Comparison of ENCODE assay signal across 17 mouse cellular contexts in genomic region chr5:97083701-97084100, GRCm38 (mm10). TPM values are rescaled to one million over a fixed set of nuclear protein-coding genes. Genes with fewer than 3 reads are reported as not detected.
DNase-seq lines count a peak whose midpoint lies in the region; ATAC-seq and TF ChIP-seq lines count a peak whose summit lies in the region.
"Had no signal": no experiment of that assay in that cellular context is flagged by ENCODE, and none has a peak within 500 bp of the region (broad histone marks: within the 10 kb centered on the region; RNA-seq: fewer than 3 reads in every experiment).

No protein-coding gene starts in this region.

- no peak overlapping the region for H3ac ChIP-seq in myocyte (ENCODE audit: control insufficient read depth, insufficient read length)

- peak; percentile 8 for DNase-seq in adrenal gland, adult 2 months
- no peak for DNase-seq in adrenal gland, postnatal 4 days (ENCODE audit: low spot score in 2 of 2)
- peak; percentile 2 for DNase-seq in kidney, postnatal 10 days
- DNase-seq in kidney, adult 9 months = no peak
- peak; percentile 10 for DNase-seq in limb, embryonic 10.5 days (ENCODE audit: low spot score)
- DNase-seq: adrenal gland, postnatal 10 days; cerebellum, adult 11 months; cerebellum, adult 18-20 months; cerebellum, adult 8-10 months; cerebellum, adult 9-11 months; cerebellum, postnatal 25 days had no signal

- H3K79me2 ChIP-seq in myocyte (ENCODE audit: control insufficient read depth, insufficient read depth) = no peaks in the 10 kb centered on the region

- no peaks in the 10 kb centered on the region for H3K4me1 ChIP-seq in limb, embryonic 10.5 days
- no peaks in the 10 kb centered on the region for H3K4me1 ChIP-seq in forebrain, embryonic 16.5 days (replicated peaks; ENCODE audit: control insufficient read depth, insufficient read depth, low read length)
- H3K4me1 ChIP-seq: embryonic facial prominence, embryonic 10.5 days; embryonic facial prominence, embryonic 12.5 days; forebrain, embryonic 13.5 days; forebrain, embryonic 15.5 days had no signal

- no peaks in the 10 kb centered on the region for H3K9me3 ChIP-seq in limb, embryonic 10.5 days (replicated peaks)
- no peaks in the 10 kb centered on the region for H3K9me3 ChIP-seq in forebrain, embryonic 16.5 days (ENCODE audit: control insufficient read depth, low read length)
- H3K9me3 ChIP-seq: embryonic facial prominence, embryonic 10.5 days; embryonic facial prominence, embryonic 12.5 days; forebrain, embryonic 13.5 days; forebrain, embryonic 15.5 days had no signal

- no peak overlapping the region for H3K4me3 ChIP-seq in limb, embryonic 10.5 days
- no peak overlapping the region for H3K4me3 ChIP-seq in myocyte
- no peak overlapping the region for H3K4me3 ChIP-seq in forebrain, embryonic 16.5 days (replicated peaks; ENCODE audit: low read length)
- H3K4me3 ChIP-seq: embryonic facial prominence, embryonic 10.5 days; embryonic facial prominence, embryonic 12.5 days; forebrain, embryonic 13.5 days; forebrain, embryonic 15.5 days had no signal

- ATAC-seq in forebrain, embryonic 16.5 days = no peak
- ATAC-seq: forebrain, embryonic 13.5 days; forebrain, embryonic 15.5 days had no signal

- no peaks in the 10 kb centered on the region for H3K27me3 ChIP-seq in limb, embryonic 10.5 days (ENCODE audit: low read depth, poor library complexity, severe bottlenecking)
- H3K27me3 ChIP-seq in myocyte (ENCODE audit: control insufficient read depth, insufficient read depth, insufficient read length) = no peaks in the 10 kb centered on the region
- H3K27me3 ChIP-seq in forebrain, embryonic 16.5 days (replicated peaks; ENCODE audit: control insufficient read depth, insufficient read depth, low read length) = no peaks in the 10 kb centered on the region
- H3K27me3 ChIP-seq: embryonic facial prominence, embryonic 12.5 days; forebrain, embryonic 13.5 days; forebrain, embryonic 15.5 days had no signal

- no peak overlapping the region for H3K4me2 ChIP-seq in myocyte (ENCODE audit: low read depth)
- H3K4me2 ChIP-seq in forebrain, embryonic 16.5 days (ENCODE audit: low read length) = no peak overlapping the region
- H3K4me2 ChIP-seq: embryonic facial prominence, embryonic 12.5 days; forebrain, embryonic 13.5 days; forebrain, embryonic 15.5 days had no signal

- peaks cover 44% of the 10 kb centered on the region for H3K36me3 ChIP-seq in limb, embryonic 10.5 days
- H3K36me3 ChIP-seq in myocyte (ENCODE audit: control insufficient read depth, insufficient read depth) = peaks cover 40% of the 10 kb centered on the region
- H3K36me3 ChIP-seq in forebrain, embryonic 16.5 days (ENCODE audit: control insufficient read depth, insufficient read depth) = peaks cover 21% of the 10 kb centered on the region

- WGBS in limb, embryonic 10.5 days = 89% methylated on average over 6 of the region's 6 CpGs
- WGBS in forebrain, embryonic 16.5 days = 94% methylated on average over 6 of the region's 6 CpGs

- no peak overlapping the region for H3K9ac ChIP-seq in forebrain, embryonic 16.5 days (replicated peaks; ENCODE audit: low read depth, low read length)
- H3K9ac ChIP-seq: embryonic facial prominence, embryonic 12.5 days; forebrain, embryonic 13.5 days; forebrain, embryonic 15.5 days had no signal

- no peak overlapping the region for H3K27ac ChIP-seq in limb, embryonic 10.5 days
- H3K27ac ChIP-seq in forebrain, embryonic 16.5 days (ENCODE audit: low read length) = no peak overlapping the region
- H3K27ac ChIP-seq: embryonic facial prominence, embryonic 10.5 days; embryonic facial prominence, embryonic 12.5 days; forebrain, embryonic 13.5 days; forebrain, embryonic 15.5 days had no signal

- TF ChIP-seq POLR2A in myocyte (IDR thresholded peaks at IDR 0.05; ENCODE audit: insufficient read length, low read depth) = no peak

TF ChIP-seq in myocyte, 11 proteins besides CTCF, POLR2A, EP300 and RAD21:
- TF ChIP-seq SRF (IDR thresholded peaks at IDR 0.05; ENCODE audit: control insufficient read depth, insufficient read length, low read depth) (no peak), POLR2AphosphoS2 (IDR thresholded peaks at IDR 0.05; ENCODE audit: insufficient read length, low read depth) (peak; percentile 18)

RNA-seq across cellular contexts. Expression of gene Paqr3, which starts 27.7 kb away (rescaled TPM):
- total RNA-seq in adrenal gland, adult 2 months (2021) = 1 to 10 TPM; 3.3 to 4.2 TPM
- 4.8 and 5.2 TPM in 2 replicates for polyA plus RNA-seq in adrenal gland, adult 2 months (2012; rRNA removed)
- 1 to 10 TPM; 6.0 to 6.8 TPM for total RNA-seq in adrenal gland, postnatal 4 days (2021)
- 8.7 and 10.8 TPM in 2 replicates for polyA plus RNA-seq in limb, embryonic 10.5 days (2016; fragmentation: Nextera tagmentation; extraction: Ambion mirVana)
- polyA plus RNA-seq in myocyte (2012; fragmentation: generic; extraction: Trizol) = 24.7 TPM
- polyA plus RNA-seq in forebrain, embryonic 16.5 days (2015; fragmentation: Nextera tagmentation; extraction: Ambion mirVana) = 20.4 and 23.3 TPM in 2 replicates

Comparison
In these comparisons a context has a peak if more than half of its experiments do, and no peak if none do; other contexts are left out.
1. DNase-seq: peak in adrenal gland, adult 2 months (single experiment), kidney, postnatal 10 days (single experiment) and limb, embryonic 10.5 days (single experiment); none in adrenal gland, postnatal 4 days (0 of 2) and kidney, adult 9 months (single experiment).